Mouse (Mus musculus) CD4-positive, CD25-positive, alpha-beta regulatory T cell, adult 9 weeks (primary cell): ENCODE results near the gene Vmn2r56. TPM values are rescaled to one million over a fixed set of nuclear protein-coding genes. Genes with fewer than 3 reads are reported as not detected.

Experiments used
- polyA plus RNA-seq: library from polyadenylated mRNA; unstranded; fragments of 100-300 nt; shearing (Covaris generic); gene quantifications from one replicate; pipeline ENCODE4 v1.2.1, GENCODE M21; 2017

The Vmn2r56 gene
- not detected for polyA plus RNA-seq

DNA sequence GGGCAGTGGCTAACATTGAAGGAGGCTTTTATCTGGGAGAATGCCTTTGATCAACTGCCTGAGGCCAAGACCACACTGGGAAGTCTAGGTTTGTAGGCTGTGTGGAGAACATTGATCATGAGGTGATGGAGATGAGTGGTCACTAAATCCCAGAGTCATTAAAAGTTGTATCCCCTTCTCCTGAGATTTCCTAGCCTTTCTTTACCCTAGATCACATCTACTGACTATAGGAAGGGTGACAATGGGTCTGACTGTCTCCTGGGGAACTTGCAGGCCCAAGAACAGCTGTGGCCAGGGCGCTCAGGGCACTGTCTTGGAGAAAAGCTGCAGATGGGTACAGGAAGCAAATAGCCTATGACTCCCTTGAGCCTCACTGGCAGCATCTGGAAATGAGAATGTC lies at the start of gene Vmn2r56:
Gene Vmn2r56, minus strand, starts transcription at position 101 of the 400 bp plus-strand sequence.

GRCm38 (mm10) chr7:12684903-12685302 lies 49.9 kb downstream of the Vmn2r56 start, which contains the start of gene Vmn2r55:
Vmn2r55 (minus strand) TSS chr7:12685003.

DNA sequence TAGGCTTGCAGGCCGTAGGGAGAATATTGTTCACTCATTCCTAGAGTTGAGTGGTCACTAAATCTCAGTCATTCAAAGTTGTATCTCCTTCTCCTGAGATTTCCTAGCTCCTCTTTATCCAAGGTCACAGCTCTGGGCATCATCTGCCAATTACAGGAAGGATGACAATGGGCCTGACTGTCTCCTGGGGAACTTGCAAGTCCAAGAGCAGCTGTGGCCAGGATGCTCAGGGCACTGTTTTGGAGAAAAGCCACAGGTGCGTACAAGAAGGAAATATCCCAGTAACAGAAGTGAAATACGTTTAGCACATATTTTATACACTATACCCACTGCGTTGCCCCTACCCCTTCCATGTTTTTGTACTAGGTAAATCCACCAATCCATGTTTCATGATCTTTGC lies 94.6 kb downstream of the Vmn2r56 start, which contains the start of gene Vmn2r54:
Gene Vmn2r54, minus strand, starts transcription at position 101 of the 400 bp plus-strand sequence.

Other genes with a start within 250 kb of the Vmn2r56 start
- gene 2900092C05Rik, start 222.5 kb downstream of the Vmn2r56 start, polyA plus RNA-seq, result not detected
- gene Vmn2r53, start 126.2 kb downstream of the Vmn2r56 start, polyA plus RNA-seq, result 0.06 TPM
- gene Vmn2r54, start 94.7 kb downstream of the Vmn2r56 start, polyA plus RNA-seq, result not detected
- gene Vmn2r55, start 50.0 kb downstream of the Vmn2r56 start, polyA plus RNA-seq, result not detected
- 1.7 TPM for gene Zscan18, start 68.6 kb upstream of the Vmn2r56 start, polyA plus RNA-seq
- 21.4 TPM for gene Zfp329, start 83.9 kb upstream of the Vmn2r56 start, polyA plus RNA-seq
- 95.0 TPM for gene Zfp110, start 99.8 kb upstream of the Vmn2r56 start, polyA plus RNA-seq
- gene Zfp128, start 146.2 kb upstream of the Vmn2r56 start, polyA plus RNA-seq, result 3.8 TPM
- gene Zscan22, start 162.8 kb upstream of the Vmn2r56 start, polyA plus RNA-seq, result 14.7 TPM
- 1,332 TPM for gene Rps5, start 187.3 kb upstream of the Vmn2r56 start, polyA plus RNA-seq
- gene Rnf225, start 192.4 kb upstream of the Vmn2r56 start, polyA plus RNA-seq, result not detected
- 6.6 TPM for gene Zfp324, start 230.8 kb upstream of the Vmn2r56 start, polyA plus RNA-seq
- 10.2 TPM for gene Zfp446, start 242.8 kb upstream of the Vmn2r56 start, polyA plus RNA-seq